Mouse (Mus musculus) embryo, embryonic 9.5 days (tissue): Measurements from ENCODE around the gene Gm4307.
"Not testable (repeated sequence)": the region's sequence is repeated elsewhere in the genome, so short reads cannot be mapped to it uniquely, and the experiment has no call there.

ENCODE experiments used
- DNase-seq: peaks from one replicate; pipeline ENCODE4 v3.0.0-alpha.2; 2017; ENCODE audit errors: extremely low spot score

Gene Gm4307

DNA sequence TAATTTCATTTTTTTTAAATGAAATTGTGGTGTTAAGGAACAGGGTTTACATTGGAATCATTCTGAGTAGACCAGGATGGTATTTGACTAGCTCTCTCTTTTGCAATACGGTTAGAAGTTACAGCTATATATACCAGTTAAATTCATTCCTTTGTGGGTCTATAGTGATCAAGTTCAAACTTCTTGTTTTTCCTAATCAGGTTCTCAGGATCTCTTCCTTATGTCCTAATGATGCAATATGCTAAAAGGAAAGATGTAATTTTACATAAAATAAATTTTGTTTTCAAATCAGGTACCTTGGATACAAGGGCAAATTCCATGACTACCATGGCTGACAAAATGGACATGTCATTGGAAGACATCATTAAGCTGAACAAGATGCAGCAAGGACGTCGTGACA lies at the start of gene Gm4307:
Gm4307 (plus strand) TSS at position 301 of the 400 bp plus-strand sequence.
- DNase-seq, result not testable (repeated sequence)

DNA sequence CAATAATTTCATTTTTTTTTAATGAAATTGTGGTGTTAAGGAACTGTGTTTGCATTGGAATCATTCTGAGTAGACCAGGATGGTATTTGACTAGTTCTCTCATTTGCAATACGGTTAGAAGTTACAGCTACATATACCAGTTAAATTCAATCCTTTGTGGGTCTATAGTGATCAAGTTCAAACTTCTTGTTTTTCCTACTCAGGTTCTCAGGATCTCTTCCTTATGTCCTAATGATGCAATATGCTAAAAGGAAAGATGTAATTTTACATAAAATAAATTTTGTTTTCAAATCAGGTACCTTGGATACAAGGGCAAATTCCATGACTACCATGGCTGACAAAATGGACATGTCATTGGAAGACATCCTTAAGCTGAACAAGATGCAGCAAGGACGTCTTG lies 25.8 kb upstream of the Gm4307 start, which contains the start of gene Gm4301:
Gm4301 (plus strand) TSS at position 301 of the 400 bp plus-strand sequence.
- DNase-seq, result not testable (repeated sequence)

DNA sequence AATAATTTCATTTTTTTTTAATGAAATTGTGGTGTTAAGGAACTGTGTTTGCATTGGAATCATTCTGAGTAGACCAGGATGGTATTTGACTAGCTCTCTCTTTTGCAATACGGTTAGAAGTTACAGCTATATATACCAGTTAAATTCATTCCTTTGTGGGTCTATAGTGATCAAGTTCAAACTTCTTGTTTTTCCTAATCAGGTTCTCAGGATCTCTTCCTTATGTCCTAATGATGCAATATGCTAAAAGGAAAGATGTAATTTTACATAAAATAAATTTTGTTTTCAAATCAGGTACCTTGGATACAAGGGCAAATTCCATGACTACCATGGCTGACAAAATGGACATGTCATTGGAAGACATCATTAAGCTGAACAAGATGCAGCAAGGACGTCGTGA lies 20.6 kb upstream of the Gm4307 start, which contains the start of gene Gm4302:
Gm4302 (plus strand) TSS at position 301 of the 400 bp plus-strand sequence.
- not testable (repeated sequence) for DNase-seq

DNA sequence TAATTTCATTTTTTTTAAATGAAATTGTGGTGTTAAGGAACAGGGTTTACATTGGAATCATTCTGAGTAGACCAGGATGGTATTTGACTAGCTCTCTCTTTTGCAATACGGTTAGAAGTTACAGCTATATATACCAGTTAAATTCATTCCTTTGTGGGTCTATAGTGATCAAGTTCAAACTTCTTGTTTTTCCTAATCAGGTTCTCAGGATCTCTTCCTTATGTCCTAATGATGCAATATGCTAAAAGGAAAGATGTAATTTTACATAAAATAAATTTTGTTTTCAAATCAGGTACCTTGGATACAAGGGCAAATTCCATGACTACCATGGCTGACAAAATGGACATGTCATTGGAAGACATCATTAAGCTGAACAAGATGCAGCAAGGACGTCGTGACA lies 15.5 kb upstream of the Gm4307 start, which contains the start of gene Gm4303:
Gm4303 (plus strand) TSS at position 301 of the 400 bp plus-strand sequence.
- not testable (repeated sequence) for DNase-seq

DNA sequence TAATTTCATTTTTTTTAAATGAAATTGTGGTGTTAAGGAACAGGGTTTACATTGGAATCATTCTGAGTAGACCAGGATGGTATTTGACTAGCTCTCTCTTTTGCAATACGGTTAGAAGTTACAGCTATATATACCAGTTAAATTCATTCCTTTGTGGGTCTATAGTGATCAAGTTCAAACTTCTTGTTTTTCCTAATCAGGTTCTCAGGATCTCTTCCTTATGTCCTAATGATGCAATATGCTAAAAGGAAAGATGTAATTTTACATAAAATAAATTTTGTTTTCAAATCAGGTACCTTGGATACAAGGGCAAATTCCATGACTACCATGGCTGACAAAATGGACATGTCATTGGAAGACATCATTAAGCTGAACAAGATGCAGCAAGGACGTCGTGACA lies 10.3 kb upstream of the Gm4307 start, which contains the start of gene Gm4305:
Gm4305 (plus strand) TSS at position 301 of the 400 bp plus-strand sequence.
- not testable (repeated sequence) for DNase-seq

DNA sequence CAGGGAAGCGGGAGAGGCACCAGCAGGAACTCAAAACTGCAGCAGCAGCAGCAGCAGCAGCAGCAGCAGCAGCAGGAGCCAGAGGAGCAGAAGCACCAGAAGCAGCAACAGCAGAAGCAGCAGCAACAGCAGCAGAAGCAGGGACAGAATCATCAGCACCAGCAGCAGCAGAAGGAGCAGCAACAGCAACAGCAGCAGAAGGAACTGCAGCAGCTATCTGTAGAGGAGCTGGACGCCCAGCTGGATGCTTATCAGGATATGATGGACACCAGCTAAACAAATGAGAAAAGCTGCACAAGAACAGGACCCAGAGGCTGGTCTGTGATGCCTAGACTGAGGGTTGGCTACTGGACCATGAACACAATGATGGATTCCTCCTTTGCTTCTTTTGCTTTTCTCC lies 4.3 kb upstream of the Gm4307 start:
- DNase-seq, result not testable (repeated sequence)

DNA sequence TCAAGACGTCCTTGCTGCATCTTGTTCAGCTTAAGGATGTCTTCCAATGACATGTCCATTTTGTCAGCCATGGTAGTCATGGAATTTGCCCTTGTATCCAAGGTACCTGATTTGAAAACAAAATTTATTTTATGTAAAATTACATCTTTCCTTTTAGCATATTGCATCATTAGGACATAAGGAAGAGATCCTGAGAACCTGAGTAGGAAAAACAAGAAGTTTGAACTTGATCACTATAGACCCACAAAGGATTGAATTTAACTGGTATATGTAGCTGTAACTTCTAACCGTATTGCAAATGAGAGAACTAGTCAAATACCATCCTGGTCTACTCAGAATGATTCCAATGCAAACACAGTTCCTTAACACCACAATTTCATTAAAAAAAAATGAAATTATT lies 21.3 kb downstream of the Gm4307 start, which contains the start of gene Gm4312:
Gm4312 (minus strand) TSS at position 101 of the 400 bp plus-strand sequence.
- DNase-seq, result not testable (repeated sequence)

DNA sequence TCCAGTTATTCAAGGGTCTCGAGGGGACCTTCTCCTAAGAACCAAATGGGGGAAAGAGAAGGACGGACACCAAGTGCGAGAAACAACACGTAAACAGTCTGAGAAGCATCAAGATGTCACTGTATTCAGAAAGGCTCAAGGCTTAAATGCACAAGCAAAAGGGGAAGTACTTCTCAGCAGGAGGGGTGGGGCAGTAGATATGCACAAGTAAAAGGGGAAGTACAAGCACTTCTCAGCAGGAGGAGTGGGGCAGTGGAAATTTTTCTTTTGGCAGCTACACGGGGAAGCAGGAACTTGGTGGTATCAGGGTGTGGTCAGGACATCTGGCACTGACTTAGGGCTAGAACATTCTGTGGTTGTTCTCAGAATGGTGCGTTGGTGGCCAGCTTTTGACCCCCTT lies 41.2 kb downstream of the Gm4307 start:
- not testable (repeated sequence) for DNase-seq
